Mouse (Mus musculus) lung, postnatal 36 days (tissue): ENCODE measurements around the gene Pbld2.
"Not testable (repeated sequence)": the region's sequence is repeated elsewhere in the genome, so short reads cannot be mapped to it uniquely, and the experiment has no call there.

ENCODE experiments used
- DNase-seq: peaks from one replicate; pipeline ENCODE4 v3.0.0; 2022; ENCODE audit warnings: mixed read lengths

The Pbld2 gene

GRCm38 (mm10) chr10:63025491-63026011 is 1.4 kb downstream of the Pbld2 start:
- no peak for DNase-seq

- DNase-seq, result no peak
These were observed 2.2 kb downstream of the Pbld2 start for GRCm38 (mm10) chr10:63026156-63026794.

GRCm38 (mm10) chr10:63026795-63027160 is 2.7 kb downstream of the Pbld2 start:
- DNase-seq, result no peak

GRCm38 (mm10) chr10:63027376-63028161 is 3.5 kb downstream of the Pbld2 start:
- no peak for DNase-seq

- no peak for DNase-seq
These were observed 4.3 kb downstream of the Pbld2 start for GRCm38 (mm10) chr10:63028396-63028795.

- DNase-seq, result peak; percentile 87
These were observed 8.2 kb downstream of the Pbld2 start for GRCm38 (mm10) chr10:63032267-63032666.

- DNase-seq, result no peak
These were observed 8.8 kb downstream of the Pbld2 start for GRCm38 (mm10) chr10:63032956-63033355.

- DNase-seq, result no peak
These were observed 14.6 kb downstream of the Pbld2 start for GRCm38 (mm10) chr10:63038571-63039320.

GRCm38 (mm10) chr10:63039867-63040628 is 15.9 kb downstream of the Pbld2 start:
- no peak for DNase-seq

GRCm38 (mm10) chr10:63043154-63043553 is 19.0 kb downstream of the Pbld2 start:
- no peak for DNase-seq

- DNase-seq, result no peak
These were observed 23.6 kb downstream of the Pbld2 start for GRCm38 (mm10) chr10:63047751-63048150.

- DNase-seq, result no peak
These were observed 25.0 kb downstream of the Pbld2 start for GRCm38 (mm10) chr10:63049106-63049505.

- no peak for DNase-seq
These were observed 27.2 kb downstream of the Pbld2 start for GRCm38 (mm10) chr10:63051267-63051666.

- no peak for DNase-seq
These were observed 27.9 kb downstream of the Pbld2 start for GRCm38 (mm10) chr10:63052011-63052410.

- DNase-seq, result no peak
These were observed 28.9 kb downstream of the Pbld2 start for GRCm38 (mm10) chr10:63053007-63053406.

- not testable (repeated sequence) for DNase-seq
These were observed 30.0 kb downstream of the Pbld2 start for GRCm38 (mm10) chr10:63054071-63054470.

- DNase-seq, result no peak
These were observed 30.5 kb downstream of the Pbld2 start for GRCm38 (mm10) chr10:63054586-63054985.

GRCm38 (mm10) chr10:63056966-63057750 is 33.0 kb downstream of the Pbld2 start:
- peak; percentile 56 for DNase-seq

- no peak for DNase-seq
These were observed 35.7 kb downstream of the Pbld2 start, which contains the start of gene Pbld1 for GRCm38 (mm10) chr10:63059862-63060261. Gene Pbld1 (plus strand): TSS chr10:63060162.

GRCm38 (mm10) chr10:63060406-63060805 is 36.3 kb downstream of the Pbld2 start:
- DNase-seq, result peak; percentile 85

GRCm38 (mm10) chr10:63061266-63061665 is 37.2 kb downstream of the Pbld2 start:
- DNase-seq, result no peak

GRCm38 (mm10) chr10:63062696-63063095 is 38.6 kb downstream of the Pbld2 start:
- no peak for DNase-seq
